Mouse (Mus musculus): ENCODE data around the gene Gpsm2. TPM values are rescaled to one million over a fixed set of nuclear protein-coding genes. Genes with fewer than 3 reads are reported as not detected.

The Gpsm2 gene
- polyA plus RNA-seq, 1 experiment from 2014 or later: 42.2 TPM

GRCm38 (mm10) chr3:108739045-108739708 lies 17.1 kb upstream of the Gpsm2 start, which contains the start of gene Aknad1:
Aknad1 (plus strand) TSS chr3:108739658.
- H3K27me3 ChIP-seq (ENCODE audit: control insufficient read depth, insufficient read depth, low read depth, low read length): peaks cover 2% of the 10 kb centered on the region; the same call in 1 of the 2 replicates
- no peaks in the 10 kb centered on the region for H3K36me3 ChIP-seq (ENCODE audit: control insufficient read depth, insufficient read depth)
- H3K4me3 ChIP-seq (ENCODE audit: low read depth, low read length): no peak within 1 kb of the TSS
- peaks cover 7% of the 10 kb centered on the region for H3K4me1 ChIP-seq (ENCODE audit: control insufficient read depth, low read depth, low read length)
- H3K4me2 ChIP-seq (ENCODE audit: low read depth, low read length): no peak within 1 kb of the TSS
- H3K9me3 ChIP-seq (replicated peaks; ENCODE audit: control insufficient read depth, low read length): no peaks in the 10 kb centered on the region
- no peak for ATAC-seq (ENCODE audit: low read depth)
- no peak within 1 kb of the TSS for H3K9ac ChIP-seq (ENCODE audit: low read depth, low read length)
- WGBS (ENCODE audit: insufficient replicate concordance): 55% methylated on average over 8 of the region's 8 CpGs
- H3K27ac ChIP-seq (ENCODE audit: low read length): no peak within 1 kb of the TSS

DNA sequence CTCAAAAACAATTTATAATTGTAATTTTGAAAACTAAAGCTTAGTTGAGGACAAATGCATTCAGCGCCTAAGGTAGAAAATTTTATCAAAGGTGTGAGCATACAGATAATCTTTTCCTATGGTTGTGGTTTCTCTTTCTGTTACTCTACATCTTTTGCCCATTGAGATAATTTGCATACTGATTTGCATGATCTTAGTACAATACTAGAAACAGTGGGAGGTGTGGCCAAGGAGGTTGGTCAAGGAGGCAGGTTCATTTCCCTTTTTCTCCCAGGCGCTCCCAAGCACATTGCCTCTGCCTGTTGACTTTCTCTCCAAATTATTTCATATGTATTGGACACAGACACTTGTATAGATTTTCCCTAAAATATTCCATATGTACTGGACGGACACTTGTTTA lies 15.7 kb upstream of the Gpsm2 start:
- no peak overlapping the region for H3K9ac ChIP-seq (ENCODE audit: low read depth, low read length)
- H3K4me1 ChIP-seq (ENCODE audit: control insufficient read depth, low read depth, low read length): no peaks in the 10 kb centered on the region
- no peaks in the 10 kb centered on the region for H3K36me3 ChIP-seq (ENCODE audit: control insufficient read depth, insufficient read depth)
- H3K4me2 ChIP-seq (ENCODE audit: low read depth, low read length): no peak overlapping the region
- H3K4me3 ChIP-seq (ENCODE audit: low read depth, low read length): no peak overlapping the region
- peaks cover 2% of the 10 kb centered on the region; the same call in 1 of the 2 replicates for H3K27me3 ChIP-seq (ENCODE audit: control insufficient read depth, insufficient read depth, low read depth, low read length)
- WGBS (ENCODE audit: insufficient replicate concordance): 52% methylated on average over 3 of the region's 3 CpGs
- H3K27ac ChIP-seq (ENCODE audit: low read length): no peak overlapping the region
- no peak for ATAC-seq (ENCODE audit: low read depth)
- no peaks in the 10 kb centered on the region for H3K9me3 ChIP-seq (replicated peaks; ENCODE audit: control insufficient read depth, low read length)

- Histone ChIP-seq H3K4me1 (ENCODE audit: control insufficient read depth, low read depth, low read length) (peaks cover 6% of the 10 kb centered on the region), H3K9me3 (replicated peaks; ENCODE audit: control insufficient read depth, low read length) (0 out of 2 replicates have a peak, but pooled peaks cover 2% of the 10 kb centered on the region), H3K4me2 (ENCODE audit: low read depth, low read length) (peak overlapping the region; percentile 43), H3K4me3 (ENCODE audit: low read depth, low read length) (peak overlapping the region; percentile 14), H3K36me3 (ENCODE audit: control insufficient read depth, insufficient read depth) (no peaks in the 10 kb centered on the region), H3K9ac (ENCODE audit: low read depth, low read length) (no peak overlapping the region), H3K27me3 (ENCODE audit: control insufficient read depth, insufficient read depth, low read depth, low read length) (no peaks in the 10 kb centered on the region), H3K27ac (ENCODE audit: low read length) (no peak overlapping the region)
- ATAC-seq (ENCODE audit: low read depth): peak; percentile 80
- WGBS (ENCODE audit: insufficient replicate concordance): 25% methylated on average over 12 of the region's 12 CpGs
Observed at GRCm38 (mm10) chr3:108730316-108730715, 8.2 kb upstream of the Gpsm2 start.

DNA sequence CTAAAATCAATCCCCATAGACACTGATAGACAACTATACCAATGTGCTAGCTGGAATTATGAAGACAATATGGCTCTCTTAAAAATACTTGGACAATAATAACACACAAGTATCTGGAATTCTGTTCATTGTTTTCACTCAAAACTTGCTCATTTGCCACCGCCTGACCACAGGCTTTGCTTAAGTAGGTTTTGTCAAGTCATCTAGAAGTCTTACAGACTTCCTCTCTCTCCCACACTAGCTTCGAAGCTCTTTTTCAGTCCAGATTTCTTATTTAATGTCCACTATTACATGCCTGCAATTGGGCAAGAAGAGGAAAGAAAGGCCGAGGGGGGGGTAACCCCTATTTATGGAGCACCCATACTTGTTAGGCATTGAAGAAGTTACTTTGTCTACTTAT lies 5.7 kb upstream of the Gpsm2 start:
- Histone ChIP-seq H3K9ac (ENCODE audit: low read depth, low read length) (no peak overlapping the region), H3K27ac (ENCODE audit: low read length) (no peak overlapping the region), H3K4me1 (ENCODE audit: control insufficient read depth, low read depth, low read length) (peaks cover 10% of the 10 kb centered on the region), H3K36me3 (ENCODE audit: control insufficient read depth, insufficient read depth) (no peaks in the 10 kb centered on the region), H3K4me3 (ENCODE audit: low read depth, low read length) (no peak overlapping the region), H3K9me3 (replicated peaks; ENCODE audit: control insufficient read depth, low read length) (0 out of 2 replicates have a peak, but pooled peaks cover 2% of the 10 kb centered on the region), H3K4me2 (ENCODE audit: low read depth, low read length) (no peak overlapping the region), H3K27me3 (ENCODE audit: control insufficient read depth, insufficient read depth, low read depth, low read length) (no peaks in the 10 kb centered on the region)
- WGBS (ENCODE audit: insufficient replicate concordance): 41% methylated on average over 3 of the region's 3 CpGs
- ATAC-seq (ENCODE audit: low read depth): no peak

DNA sequence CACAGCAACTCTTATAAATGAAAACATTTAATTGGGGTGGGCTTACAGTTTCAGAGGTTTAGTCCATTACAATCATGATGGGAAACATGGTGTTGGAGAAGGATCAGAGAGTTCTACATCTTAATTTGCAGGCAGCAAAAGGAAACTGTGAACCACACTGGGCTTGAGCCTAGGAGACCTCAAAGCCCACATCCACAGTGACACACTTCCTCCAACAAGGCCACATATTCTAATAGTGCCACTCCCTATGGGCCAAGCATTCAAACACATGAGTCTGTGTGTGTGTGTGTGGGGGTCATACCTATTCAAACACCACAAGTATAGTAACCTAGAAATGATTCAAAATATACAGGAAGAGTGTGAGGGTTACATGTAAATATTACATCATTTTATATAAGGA lies 5.2 kb upstream of the Gpsm2 start:
- H3K36me3 ChIP-seq (ENCODE audit: control insufficient read depth, insufficient read depth): no peaks in the 10 kb centered on the region
- H3K27ac ChIP-seq (ENCODE audit: low read length): no peak overlapping the region
- no peak overlapping the region for H3K4me3 ChIP-seq (ENCODE audit: low read depth, low read length)
- no peak for ATAC-seq (ENCODE audit: low read depth)
- H3K4me2 ChIP-seq (ENCODE audit: low read depth, low read length): no peak overlapping the region
- no peak overlapping the region for H3K9ac ChIP-seq (ENCODE audit: low read depth, low read length)
- H3K9me3 ChIP-seq (replicated peaks; ENCODE audit: control insufficient read depth, low read length): 0 out of 2 replicates have a peak, but pooled peaks cover 2% of the 10 kb centered on the region
- H3K4me1 ChIP-seq (ENCODE audit: control insufficient read depth, low read depth, low read length): peaks cover 15% of the 10 kb centered on the region
- no peaks in the 10 kb centered on the region for H3K27me3 ChIP-seq (ENCODE audit: control insufficient read depth, insufficient read depth, low read depth, low read length)

- Histone ChIP-seq H3K9me3 (replicated peaks; ENCODE audit: control insufficient read depth, low read length) (0 out of 2 replicates have a peak, but pooled peaks cover 2% of the 10 kb centered on the region), H3K4me3 (ENCODE audit: low read depth, low read length) (no peak overlapping the region), H3K9ac (ENCODE audit: low read depth, low read length) (no peak overlapping the region), H3K4me2 (ENCODE audit: low read depth, low read length) (no peak overlapping the region), H3K27me3 (ENCODE audit: control insufficient read depth, insufficient read depth, low read depth, low read length) (no peaks in the 10 kb centered on the region), H3K36me3 (ENCODE audit: control insufficient read depth, insufficient read depth) (no peaks in the 10 kb centered on the region), H3K27ac (ENCODE audit: low read length) (no peak overlapping the region), H3K4me1 (ENCODE audit: control insufficient read depth, low read depth, low read length) (peaks cover 15% of the 10 kb centered on the region)
- WGBS (ENCODE audit: insufficient replicate concordance): 67% methylated on average over 7 of the region's 7 CpGs
- no peak for ATAC-seq (ENCODE audit: low read depth)
Observed at GRCm38 (mm10) chr3:108726413-108726812, 4.3 kb upstream of the Gpsm2 start.

DNA sequence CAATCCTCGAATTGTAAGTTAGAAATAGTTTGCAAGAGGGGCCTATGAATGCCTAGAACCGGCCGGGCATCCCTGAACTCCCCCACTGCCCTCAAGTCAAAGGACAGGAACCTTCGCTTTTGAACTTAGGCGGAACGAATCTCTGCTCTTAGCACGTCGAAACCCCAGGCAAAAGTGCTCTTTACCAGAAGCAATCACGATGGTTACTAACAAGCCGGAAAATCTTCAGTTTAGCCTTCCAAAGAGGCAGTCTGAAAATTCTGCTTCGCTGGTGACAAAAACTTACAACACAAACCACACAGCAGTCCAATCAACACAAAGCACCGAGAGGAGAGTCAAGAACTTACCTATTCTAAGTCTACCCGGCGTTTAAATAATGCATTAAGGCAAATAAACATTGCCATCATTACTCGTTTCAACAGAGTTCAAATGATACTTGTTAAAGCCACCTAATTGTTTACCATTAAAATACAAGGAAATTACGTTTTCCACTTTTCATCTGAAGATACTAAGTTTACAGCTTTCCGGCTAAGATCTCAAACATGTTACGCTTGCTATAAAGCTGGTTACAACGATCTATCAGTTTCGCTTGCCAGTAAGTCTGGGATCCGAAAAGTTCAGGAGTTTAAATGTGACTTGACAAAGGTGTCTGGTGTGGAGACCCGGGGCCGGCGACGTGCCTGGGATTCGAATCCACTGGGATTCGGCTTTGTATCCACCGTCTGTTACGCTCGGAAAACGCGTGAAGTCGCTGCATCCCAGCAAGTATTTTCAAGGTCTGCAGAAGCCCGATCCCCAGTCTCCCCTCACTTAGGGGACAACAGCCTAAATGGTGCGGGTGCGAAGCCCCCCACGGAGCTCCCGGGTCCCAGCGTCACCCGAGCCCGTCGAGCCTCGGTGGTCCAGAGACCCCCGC lies 775 bp downstream of the Gpsm2 start:
- peak overlapping the region; percentile 78 for H3K4me2 ChIP-seq (ENCODE audit: low read depth, low read length)
- H3K9me3 ChIP-seq (replicated peaks; ENCODE audit: control insufficient read depth, low read length): 0 out of 2 replicates have a peak, but pooled peaks cover 2% of the 10 kb centered on the region
- H3K9ac ChIP-seq (ENCODE audit: low read depth, low read length): peak overlapping the region; percentile 99
- peak; percentile 0; the same call in 1 of the 2 replicates for ATAC-seq (ENCODE audit: low read depth)
- H3K4me3 ChIP-seq (ENCODE audit: low read depth, low read length): peak overlapping the region; percentile 93
- H3K27me3 ChIP-seq (ENCODE audit: control insufficient read depth, insufficient read depth, low read depth, low read length): no peaks in the 10 kb centered on the region
- H3K4me1 ChIP-seq (ENCODE audit: control insufficient read depth, low read depth, low read length): peaks cover 36% of the 10 kb centered on the region
- H3K27ac ChIP-seq (ENCODE audit: low read length): peak overlapping the region; percentile 88
- no peaks in the 10 kb centered on the region for H3K36me3 ChIP-seq (ENCODE audit: control insufficient read depth, insufficient read depth)
- WGBS (ENCODE audit: insufficient replicate concordance): 2% methylated on average over 44 of the region's 44 CpGs

DNA sequence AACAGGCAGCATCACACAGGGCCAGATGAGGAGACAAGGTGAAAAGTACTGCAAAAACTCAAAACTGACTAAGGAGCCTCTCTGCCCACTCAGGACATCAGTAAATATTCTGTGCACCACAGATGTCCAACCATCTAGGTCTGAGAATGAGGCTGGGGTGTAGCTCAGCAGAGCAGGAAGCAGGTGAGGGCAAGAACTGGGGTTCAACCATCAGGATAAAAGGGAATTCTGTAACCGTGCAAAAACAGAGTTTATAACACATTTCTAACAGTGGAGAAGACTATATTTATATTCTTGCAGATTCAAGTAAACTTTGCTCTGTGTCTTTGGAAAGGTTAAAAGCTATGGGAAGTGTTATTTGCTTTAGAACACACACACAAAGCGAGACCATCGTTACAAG lies 2.3 kb downstream of the Gpsm2 start:
- no peaks in the 10 kb centered on the region for H3K36me3 ChIP-seq (ENCODE audit: control insufficient read depth, insufficient read depth)
- peak overlapping the region; percentile 78 for H3K4me2 ChIP-seq (ENCODE audit: low read depth, low read length)
- no peaks in the 10 kb centered on the region for H3K9me3 ChIP-seq (replicated peaks; ENCODE audit: control insufficient read depth, low read length)
- H3K27me3 ChIP-seq (ENCODE audit: control insufficient read depth, insufficient read depth, low read depth, low read length): no peaks in the 10 kb centered on the region
- peaks cover 39% of the 10 kb centered on the region for H3K4me1 ChIP-seq (ENCODE audit: control insufficient read depth, low read depth, low read length)
- WGBS (ENCODE audit: insufficient replicate concordance): 59% methylated on average over 3 of the region's 3 CpGs
- ATAC-seq (ENCODE audit: low read depth): no peak
- H3K27ac ChIP-seq (ENCODE audit: low read length): peak overlapping the region; percentile 66
- no peak overlapping the region for H3K9ac ChIP-seq (ENCODE audit: low read depth, low read length)
- H3K4me3 ChIP-seq (ENCODE audit: low read depth, low read length): peak overlapping the region; percentile 93

DNA sequence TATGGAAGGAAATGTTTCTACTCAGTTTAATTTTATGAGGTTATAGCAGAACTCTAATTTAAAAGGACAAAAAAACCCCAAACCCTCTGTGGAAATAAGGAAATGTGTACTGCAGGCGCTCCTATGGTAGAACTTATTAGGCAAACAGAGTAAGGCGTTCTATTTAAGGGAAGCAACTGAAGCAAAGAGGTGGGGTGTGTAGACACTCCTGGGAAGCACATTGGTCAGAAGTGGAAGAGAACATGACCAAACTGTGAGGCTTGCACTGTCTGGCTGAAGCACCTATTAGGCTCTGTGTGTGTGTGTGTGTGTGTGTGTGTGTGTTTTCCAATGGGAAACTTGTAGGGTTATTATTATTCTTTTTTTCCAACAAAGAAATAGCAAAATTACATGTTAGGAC lies 2.8 kb downstream of the Gpsm2 start:
- Histone ChIP-seq H3K4me3 (ENCODE audit: low read depth, low read length) (no peak overlapping the region; the same call in 1 of the 2 replicates), H3K9me3 (replicated peaks; ENCODE audit: control insufficient read depth, low read length) (no peaks in the 10 kb centered on the region), H3K9ac (ENCODE audit: low read depth, low read length) (no peak overlapping the region), H3K27me3 (ENCODE audit: control insufficient read depth, insufficient read depth, low read depth, low read length) (no peaks in the 10 kb centered on the region), H3K36me3 (ENCODE audit: control insufficient read depth, insufficient read depth) (no peaks in the 10 kb centered on the region), H3K27ac (ENCODE audit: low read length) (peak overlapping the region; percentile 66), H3K4me1 (ENCODE audit: control insufficient read depth, low read depth, low read length) (peaks cover 39% of the 10 kb centered on the region), H3K4me2 (ENCODE audit: low read depth, low read length) (peak overlapping the region; percentile 78)
- ATAC-seq (ENCODE audit: low read depth): no peak
- 61% methylated on average over 2 of the region's 2 CpGs for WGBS (ENCODE audit: insufficient replicate concordance)

Data from liver, embryonic 16.5 days (tissue).